Mouse (Mus musculus) erythroblast, embryonic 14.5 days (primary cell): Measurements from ENCODE around the gene Odf3b.

Experiments used
- GATA1 ChIP-seq: IDR thresholded peaks from 2 replicates; pipeline ENCODE4 v1.6.1; 2012; ENCODE audit warnings: low read length, inconsistent platforms, mixed read lengths
- TAL1 ChIP-seq: IDR thresholded peaks from 3 replicates; pipeline ENCODE4 v1.6.1; 2012; ENCODE audit warnings: low read length, inconsistent platforms, mixed read lengths

- TF ChIP-seq TAL1 = no peak
- no peak for TF ChIP-seq GATA1
Measured at GRCm38 (mm10) chr15:89415282-89415681, 36.2 kb upstream of the Odf3b start.
